Mouse (Mus musculus): ENCODE measurements at regions not wholly inside any gene's neighbourhood (a gene's known extent, or its start where the extent isn't known, plus 50 kb on each side); places are given as distances from the start of the nearest gene placed in this dataset.
"Not testable (repeated sequence)": the region's sequence is repeated elsewhere in the genome, so short reads cannot be mapped to it uniquely, and the experiment has no call there.

DNA sequence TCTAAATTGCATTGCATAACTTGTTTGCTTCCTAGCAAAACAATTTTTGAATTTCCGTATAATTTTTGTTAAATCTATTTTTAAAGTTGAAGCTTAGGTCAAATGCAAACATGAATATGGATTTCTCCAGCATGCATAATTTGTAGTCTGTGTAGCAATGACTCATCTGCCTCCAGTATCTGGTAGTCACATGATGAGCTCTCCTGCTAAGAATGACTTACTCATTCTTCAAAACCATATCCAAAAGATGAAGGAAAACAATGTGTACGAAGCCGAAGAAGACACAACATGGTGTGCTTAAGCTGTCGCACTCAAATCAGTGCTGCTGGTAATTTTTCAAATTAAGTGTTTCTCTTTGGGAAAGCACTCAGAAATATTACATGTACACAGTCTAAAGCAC is 1453.2 kb upstream of the Gje1 start:
- DNase-seq (ENCODE audit: low read depth, low spot score): no peak

DNA sequence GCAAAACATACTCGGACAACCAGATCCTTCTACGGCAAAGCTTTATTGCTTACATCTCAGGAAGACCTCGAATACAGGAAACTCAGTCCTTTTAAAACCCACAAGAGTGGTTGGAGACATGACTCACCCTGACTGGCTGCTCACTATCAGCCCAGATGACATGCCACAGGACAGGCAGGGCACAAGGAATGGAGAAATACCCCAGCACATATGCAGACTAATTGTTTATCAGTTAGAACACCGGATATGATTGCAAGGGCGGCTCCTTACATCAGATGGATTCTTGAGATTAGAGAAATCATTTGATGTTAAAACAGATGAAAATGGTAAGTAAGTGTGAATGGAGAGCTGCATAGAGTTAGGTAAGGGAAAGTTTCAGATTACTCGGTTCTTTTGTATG is 1441.5 kb upstream of the Gje1 start:
- DNase-seq (ENCODE audit: low read depth, low spot score): not testable (repeated sequence)

GRCm38 (mm10) chr10:16158445-16158844 is 1440.4 kb upstream of the Gje1 start:
- no peak for DNase-seq (ENCODE audit: low read depth, low spot score)

GRCm38 (mm10) chr10:16156954-16157353 is 1438.9 kb upstream of the Gje1 start:
- DNase-seq (ENCODE audit: low read depth, low spot score): no peak

DNA sequence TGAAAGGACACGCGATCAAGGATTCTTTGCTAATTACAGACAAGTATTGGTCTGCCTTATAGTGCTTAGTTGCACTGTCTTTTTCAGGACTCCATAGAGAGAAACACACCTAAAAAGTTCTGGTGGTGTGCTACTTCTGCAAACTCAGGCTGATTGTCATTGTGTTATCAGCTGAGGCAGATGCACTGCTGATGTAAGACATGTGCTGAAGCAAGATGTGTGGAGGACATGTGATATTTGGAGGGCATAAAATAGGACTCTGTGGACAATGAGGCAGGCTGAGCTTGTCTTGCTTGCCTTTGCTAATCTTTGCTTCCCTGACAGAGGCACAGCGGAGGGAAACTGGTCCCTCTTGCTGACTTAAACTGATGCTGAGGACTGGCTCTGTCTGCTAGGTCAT is 1431.0 kb upstream of the Gje1 start:
- no peak for DNase-seq (ENCODE audit: low read depth, low spot score)

- DNase-seq (ENCODE audit: low read depth, low spot score): no peak
Measured at GRCm38 (mm10) chr10:16145397-16145796, 1427.4 kb upstream of the Gje1 start.

GRCm38 (mm10) chr10:16123902-16124301 is 1405.9 kb upstream of the Gje1 start:
- no peak for DNase-seq (ENCODE audit: low read depth, low spot score)

GRCm38 (mm10) chr10:16088210-16088609 is 1370.2 kb upstream of the Gje1 start:
- no peak for DNase-seq (ENCODE audit: low read depth, low spot score)

DNA sequence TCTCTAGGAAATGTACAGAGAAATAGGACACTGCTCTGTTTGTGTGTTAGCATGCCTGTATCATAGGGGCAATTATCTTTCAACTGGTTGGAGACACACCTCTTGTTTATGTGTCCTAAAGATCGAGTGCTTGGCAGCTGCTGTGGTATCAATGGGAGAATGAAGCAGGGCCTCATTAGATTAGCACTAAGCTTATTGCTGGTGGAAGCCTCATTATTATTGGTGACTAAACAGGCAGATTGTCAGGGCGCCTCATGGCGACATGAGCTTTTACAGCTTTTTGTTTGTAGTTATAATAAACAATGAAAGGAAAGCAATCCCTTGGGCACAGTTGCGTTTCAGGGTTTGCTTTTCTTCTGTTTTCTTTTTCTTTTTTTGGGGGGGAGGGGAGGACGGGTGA is 1335.0 kb upstream of the Gje1 start:
- DNase-seq (ENCODE audit: low read depth, low spot score): peak; percentile 27

DNA sequence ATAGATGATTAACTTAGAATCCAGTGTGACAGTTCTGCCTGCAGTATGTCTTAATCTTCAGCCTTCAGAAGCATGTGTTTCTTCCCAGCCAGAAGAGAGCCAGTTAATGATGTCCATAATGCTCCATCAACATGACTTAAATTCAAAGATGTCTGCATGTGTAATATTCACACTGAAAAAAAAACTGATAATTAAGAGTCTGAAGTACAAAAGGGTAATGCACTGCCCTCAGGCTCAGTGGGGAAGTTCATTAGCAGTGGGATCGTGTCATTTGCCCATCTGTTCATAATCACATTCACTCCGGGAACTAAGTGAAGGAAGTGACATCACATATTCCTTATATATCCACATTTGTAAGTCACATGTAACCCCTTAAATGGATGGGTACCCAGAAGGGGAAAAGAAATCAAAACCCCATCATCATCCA is 1334.5 kb upstream of the Gje1 start:
- DNase-seq (ENCODE audit: low read depth, low spot score): no peak

DNA sequence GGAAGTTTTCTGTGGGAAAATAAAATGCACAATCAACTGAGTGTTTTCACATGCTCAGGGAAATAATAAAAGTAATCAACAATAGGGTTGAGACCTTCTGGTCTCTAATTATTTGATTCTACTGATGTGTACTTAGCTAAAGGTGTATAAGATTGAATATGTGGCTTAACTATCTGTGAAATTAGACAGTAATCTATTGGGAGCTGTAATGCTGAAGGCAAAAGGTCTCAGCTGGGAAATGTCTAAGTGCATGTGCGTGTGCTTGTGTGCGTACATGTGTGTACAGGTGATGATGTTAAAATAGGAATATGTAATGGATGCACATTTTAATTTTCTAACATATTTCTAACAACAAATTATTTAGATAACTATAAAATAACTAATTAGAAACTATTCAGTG is 1318.2 kb upstream of the Gje1 start:
- DNase-seq (ENCODE audit: low read depth, low spot score): no peak

DNA sequence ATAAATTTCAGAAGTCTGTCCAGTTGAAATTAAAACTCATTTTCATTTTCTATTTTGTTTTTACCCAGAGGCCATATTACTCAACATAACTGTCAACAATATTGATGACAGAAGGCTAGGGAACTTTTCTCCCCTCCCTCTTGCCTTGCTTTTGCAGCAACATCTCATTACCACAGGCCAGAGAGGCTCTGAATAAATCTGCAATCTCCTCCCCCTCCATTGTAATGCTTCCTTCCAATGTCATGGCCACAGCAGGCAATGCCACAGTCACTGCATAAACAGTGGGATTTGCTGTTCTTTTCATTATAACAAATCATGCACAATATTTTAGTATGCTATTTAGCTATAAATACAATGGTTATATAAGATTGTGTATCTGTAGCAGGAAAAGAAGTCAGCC is 1315.1 kb upstream of the Gje1 start:
- DNase-seq (ENCODE audit: low read depth, low spot score): no peak

DNA sequence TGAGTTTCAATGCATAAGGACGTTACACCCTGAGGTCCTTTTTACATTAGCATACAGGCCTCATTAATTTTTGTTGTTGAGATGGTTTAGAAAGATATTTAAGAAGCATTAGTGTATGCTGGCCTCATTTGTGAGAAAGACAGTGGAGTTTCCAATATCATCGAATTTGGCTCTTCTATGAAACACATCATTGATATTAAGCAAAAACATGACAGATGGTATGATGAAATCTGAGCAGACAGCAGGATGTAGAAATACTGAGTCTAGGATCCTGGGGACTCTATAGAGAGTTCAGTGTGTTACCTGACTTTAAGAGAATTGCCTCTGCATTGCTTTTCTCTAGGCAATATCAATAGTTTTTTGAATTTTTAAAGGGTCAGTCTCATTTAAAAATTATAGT is 1312.8 kb upstream of the Gje1 start:
- no peak for DNase-seq (ENCODE audit: low read depth, low spot score)

DNA sequence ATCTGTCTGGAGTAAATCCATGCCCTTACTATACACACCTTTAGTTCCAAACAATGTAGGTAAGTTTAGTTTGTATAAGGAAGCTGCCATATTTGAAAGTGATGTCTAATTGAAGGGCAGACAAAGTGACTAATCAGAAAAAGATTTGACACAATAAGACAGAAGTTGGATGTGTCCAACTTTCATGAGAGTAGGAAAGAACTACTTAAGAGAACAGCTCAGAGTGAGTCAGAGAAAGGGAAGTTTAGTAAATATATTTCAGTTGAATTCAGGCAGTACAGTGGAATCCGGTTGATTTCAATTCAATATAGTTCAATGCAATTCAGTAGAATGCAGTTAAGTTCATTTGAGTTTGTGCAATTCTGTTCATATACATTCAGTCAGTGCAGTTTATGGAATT is 1296.8 kb upstream of the Gje1 start:
- no peak for DNase-seq (ENCODE audit: low read depth, low spot score)

- DNase-seq (ENCODE audit: low read depth, low spot score): no peak
Measured at GRCm38 (mm10) chr10:16001246-16001645, 1283.2 kb upstream of the Gje1 start.

- DNase-seq (ENCODE audit: low read depth, low spot score): no peak
Measured at GRCm38 (mm10) chr10:15993275-15993674, 1275.3 kb upstream of the Gje1 start.
